Mouse (Mus musculus) myocyte (in vitro differentiated cells): Measurements from ENCODE around the gene Ccl20.

Experiments used
- MAX ChIP-seq: IDR thresholded peaks from one replicate; pipeline ENCODE4 v1.6.1; 2011; ENCODE audit warnings: low read depth, mild to moderate bottlenecking, control low read depth
- MYOG ChIP-seq, 3 experiments: IDR thresholded peaks; one replicate each; pipeline ENCODE4 v1.6.1; 2011; ENCODE audit warnings: control low read depth in 2 of 3, low read depth in 2 of 3, mild to moderate bottlenecking in 2 of 3; ENCODE audit not compliant: insufficient read length in 2 of 3, control insufficient read depth in 1 of 3, insufficient read depth in 1 of 3
- POLR2A ChIP-seq: IDR thresholded peaks from one replicate; pipeline ENCODE4 v1.6.1; 2011; ENCODE audit warnings: low read depth, mild to moderate bottlenecking, control low read depth, moderate library complexity; ENCODE audit not compliant: insufficient read length
- POLR2AphosphoS2 ChIP-seq: IDR thresholded peaks from one replicate; pipeline ENCODE4 v1.6.1; 2011; ENCODE audit warnings: low read depth, control low read depth; ENCODE audit not compliant: insufficient read length
- TCF12 ChIP-seq: IDR thresholded peaks from one replicate; pipeline ENCODE4 v1.6.1; 2011; ENCODE audit warnings: mild to moderate bottlenecking, control low read depth; ENCODE audit not compliant: poor library complexity, insufficient read depth, severe bottlenecking
- USF1 ChIP-seq: IDR thresholded peaks from one replicate; pipeline ENCODE4 v1.6.1; 2011; ENCODE audit warnings: low read depth, mild to moderate bottlenecking, control low read depth, moderate library complexity

GRCm38 (mm10) chr1:83084790-83085189, 31.8 kb upstream of the Ccl20 start:
- TF ChIP-seq POLR2AphosphoS2 = no peak
- no peak for TF ChIP-seq POLR2A
- no peak for TF ChIP-seq USF1
- TF ChIP-seq MYOG (IDR thresholded peaks at IDR 0.05; ENCODE audit: control insufficient read depth in 1 of 3, insufficient read depth in 1 of 3, insufficient read length in 2 of 3, low read depth in 2 of 3) = no peak
- no peak for TF ChIP-seq MAX
- no peak for TF ChIP-seq TCF12
